Mouse (Mus musculus) frontal cortex, adult 2 months (tissue): ENCODE measurements around the gene Lrrc32. TPM values are rescaled to one million over a fixed set of nuclear protein-coding genes. Genes with fewer than 3 reads are reported as not detected.

Experiments used
- DNase-seq, 2 experiments: peaks; one replicate each; pipeline ENCODE4 v3.0.0; 2022; ENCODE audit warnings: low spot score in 1 of 2; ENCODE audit errors: extremely low spot score in 1 of 2
- polyA plus RNA-seq: library from polyadenylated mRNA; depleted of rRNA; stranded (reverse); fragments of >200 nt; gene quantifications from 2 replicates; pipeline ENCODE4 v1.2.3, GENCODE M21; 2012; rRNA removed

Lrrc32 gene
- polyA plus RNA-seq, result 4.0 and 4.1 TPM in 2 replicates

- DNase-seq, result no peak
Measured at GRCm38 (mm10) chr7:98489131-98489530, at the start of gene Lrrc32. Gene Lrrc32 (plus strand): TSS chr7:98489283.

GRCm38 (mm10) chr7:98439956-98440466 is 49.1 kb upstream of the Lrrc32 start, which contains the start of gene Gucy2d:
Gene Gucy2d (plus strand): TSS chr7:98440416.
- no peak for DNase-seq

GRCm38 (mm10) chr7:98446873-98447272 is 42.2 kb upstream of the Lrrc32 start:
- DNase-seq, result no peak

GRCm38 (mm10) chr7:98447585-98448308 is 41.3 kb upstream of the Lrrc32 start:
- DNase-seq, result peak in 1 of 2 experiments; percentile 63

- no peak for DNase-seq
Measured at GRCm38 (mm10) chr7:98448309-98448630, 40.8 kb upstream of the Lrrc32 start.

DNA sequence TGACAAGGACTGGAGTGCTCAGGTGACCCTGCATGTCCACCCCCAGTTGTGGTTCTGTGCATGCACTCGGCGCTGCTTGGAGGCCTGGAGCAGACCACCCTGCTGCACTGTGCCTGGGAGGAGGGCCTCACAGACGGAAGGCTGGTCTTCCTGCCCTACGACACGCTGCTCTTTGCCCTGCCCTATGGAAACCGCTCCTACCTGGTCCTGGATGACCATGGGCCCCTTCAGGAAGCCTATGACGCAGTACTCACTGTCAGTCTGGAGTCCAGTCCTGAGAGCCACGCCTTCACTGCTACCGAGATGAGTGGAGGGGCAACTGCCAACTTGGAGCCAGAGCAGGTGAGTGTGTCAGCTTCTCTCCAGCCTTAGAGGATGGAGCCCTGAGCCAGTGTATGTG is 39.4 kb upstream of the Lrrc32 start:
- no peak for DNase-seq

DNA sequence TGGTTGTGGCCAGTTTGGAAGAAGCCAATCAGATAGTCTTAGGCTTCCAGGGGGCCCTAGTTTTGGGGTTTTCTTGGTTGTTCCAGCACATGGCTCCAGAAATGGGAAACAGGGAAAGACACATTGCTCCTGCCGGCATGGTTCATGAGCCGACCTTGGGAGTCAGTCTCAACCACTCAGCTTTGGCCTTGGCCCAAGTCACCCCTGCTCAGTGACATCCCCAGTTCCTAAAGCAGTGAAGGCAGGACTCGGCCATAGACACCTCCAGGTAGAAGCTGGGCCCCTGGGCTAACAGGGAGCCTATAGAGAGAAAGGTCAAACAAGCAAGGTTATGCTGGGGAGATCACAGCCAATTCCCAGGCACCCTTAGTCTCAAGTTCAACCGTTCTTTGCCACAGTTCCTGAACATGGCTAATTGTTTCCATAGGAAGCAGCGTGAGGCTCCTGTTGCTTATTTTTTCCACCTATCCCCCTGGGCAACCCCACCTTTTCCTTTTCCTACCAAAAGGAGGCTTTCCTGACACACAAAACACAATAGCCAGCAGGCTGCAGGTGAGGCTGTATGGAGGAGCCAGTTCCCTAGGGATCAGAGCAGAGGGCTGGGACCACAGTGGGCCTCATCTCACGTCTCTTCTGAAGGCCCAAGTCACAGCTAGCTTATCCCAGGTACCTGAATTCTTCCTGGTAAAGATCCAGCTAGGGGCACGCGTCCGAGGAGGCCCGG is 34.5 kb upstream of the Lrrc32 start:
- no peak for DNase-seq

DNA sequence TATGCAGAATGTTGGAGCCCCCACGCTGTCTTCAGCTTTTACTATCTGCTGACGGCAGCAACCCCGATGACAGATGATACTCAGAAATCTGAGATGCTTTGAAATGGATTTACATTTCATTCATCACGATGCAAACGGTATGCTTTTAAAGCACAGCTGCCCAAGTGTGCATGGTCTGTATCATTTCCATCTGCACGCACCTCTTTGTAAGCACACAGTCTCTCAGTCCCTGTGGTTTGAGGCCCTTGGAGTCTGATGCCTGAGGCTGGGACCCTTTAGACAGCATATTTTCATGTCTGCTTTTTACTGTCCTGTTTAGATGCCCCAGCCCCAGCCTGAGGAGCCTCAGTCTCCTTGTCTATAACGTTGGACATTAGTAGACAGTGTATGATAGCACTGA is 28.8 kb upstream of the Lrrc32 start:
- no peak for DNase-seq

DNA sequence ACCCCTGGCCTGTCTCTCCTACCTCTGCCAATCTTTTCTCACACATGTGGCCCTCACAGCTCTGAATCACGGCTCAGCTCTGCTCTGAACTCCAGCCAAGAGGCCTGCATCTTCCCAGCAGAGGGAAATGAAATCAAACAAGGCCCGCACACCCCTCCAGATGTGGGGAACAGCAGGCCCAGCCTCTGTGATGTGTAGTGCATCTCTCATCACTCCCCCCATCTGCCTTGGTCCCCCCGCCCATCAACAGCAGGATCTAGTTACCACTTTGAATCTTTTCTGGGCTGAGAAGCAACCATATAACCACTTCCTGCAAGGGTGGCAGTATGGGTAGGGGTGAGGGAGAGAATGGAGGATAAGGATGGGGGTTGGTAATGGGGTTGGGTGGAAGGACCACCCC is 20.0 kb upstream of the Lrrc32 start:
- DNase-seq, result no peak

- no peak for DNase-seq
Measured at GRCm38 (mm10) chr7:98472529-98472928, 16.6 kb upstream of the Lrrc32 start.

GRCm38 (mm10) chr7:98474558-98474957 is 14.5 kb upstream of the Lrrc32 start:
- DNase-seq, result no peak

DNA sequence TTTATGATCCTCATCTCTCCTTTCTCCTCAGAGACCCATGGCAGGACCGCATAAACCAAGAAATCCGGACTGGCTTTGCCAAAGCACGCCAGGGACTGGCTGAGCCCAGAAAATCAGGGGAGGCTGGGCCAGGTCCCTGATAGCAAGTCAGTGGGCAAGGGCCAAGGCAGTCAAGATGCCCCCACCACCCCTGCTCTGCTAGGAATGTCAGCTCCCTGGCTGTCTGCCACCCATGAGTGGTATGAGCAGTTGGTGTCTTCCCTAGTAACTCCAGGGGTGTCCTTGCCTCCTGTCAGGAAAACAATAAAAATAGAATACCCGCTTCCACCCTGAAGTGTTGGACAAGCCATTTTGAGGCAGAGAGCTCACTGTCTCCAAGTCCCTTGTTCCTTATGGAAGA is 11.9 kb upstream of the Lrrc32 start:
- DNase-seq, result no peak

DNA sequence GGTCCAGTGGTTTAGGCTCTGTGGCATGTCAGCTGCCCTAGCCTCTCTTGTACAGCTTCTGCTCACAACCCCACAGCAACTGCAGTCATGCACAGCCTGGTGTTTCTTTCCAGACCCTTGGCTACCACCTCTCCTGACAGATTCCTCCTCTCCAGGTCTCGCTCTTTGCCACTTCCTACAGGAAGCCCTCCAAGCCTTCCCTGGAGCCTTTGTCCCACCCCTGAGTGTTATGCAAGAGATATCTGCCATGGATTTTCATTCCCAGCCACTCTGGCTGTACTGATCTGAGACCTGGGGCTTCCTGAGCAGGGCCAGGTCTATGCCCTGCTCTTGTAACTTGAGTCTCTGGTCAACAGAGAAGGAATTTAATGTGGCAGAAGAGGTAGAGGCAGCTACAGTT is 8.6 kb upstream of the Lrrc32 start:
- no peak for DNase-seq

- DNase-seq, result peak in 1 of 2 experiments; percentile 85
Measured at GRCm38 (mm10) chr7:98481066-98481734, 7.9 kb upstream of the Lrrc32 start.

DNA sequence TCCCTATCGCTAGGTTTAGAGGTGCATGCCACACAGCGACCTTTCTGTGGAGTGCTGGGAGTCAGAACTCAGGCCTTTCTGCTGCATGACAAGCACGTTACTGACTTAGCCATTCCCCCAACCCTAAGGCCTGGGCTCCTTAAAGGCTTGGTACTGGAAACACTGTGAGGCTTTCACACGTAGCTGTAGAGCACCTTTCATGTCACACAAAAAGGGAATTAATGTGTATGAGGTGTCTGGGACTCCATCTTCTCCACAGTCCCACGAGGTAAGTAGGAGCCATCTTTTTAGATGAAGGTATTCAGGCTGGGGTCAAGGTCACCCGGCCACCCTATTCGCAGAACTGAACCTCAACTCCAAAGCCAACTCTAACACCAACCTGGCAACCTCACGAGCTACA is 7.2 kb upstream of the Lrrc32 start:
- DNase-seq, result no peak

- no peak for DNase-seq
Measured at GRCm38 (mm10) chr7:98482551-98483267, 6.4 kb upstream of the Lrrc32 start.

DNA sequence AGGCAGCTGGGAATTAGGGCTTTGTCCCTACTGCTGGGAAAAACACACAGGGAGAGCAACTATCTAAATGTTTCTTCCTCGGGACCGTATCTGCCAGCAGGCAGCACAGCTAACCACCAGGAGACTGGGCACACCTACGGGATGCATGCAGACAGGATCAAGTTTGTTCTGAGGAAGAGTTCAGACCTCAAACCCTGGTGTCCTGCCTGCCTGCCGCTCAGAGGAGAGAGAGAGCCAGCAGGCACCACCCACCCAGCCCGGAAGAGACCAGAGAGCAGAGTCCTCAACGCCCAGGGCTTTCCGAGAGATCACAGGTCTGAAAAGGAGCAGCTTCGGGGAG is 5.8 kb upstream of the Lrrc32 start:
- no peak for DNase-seq

DNA sequence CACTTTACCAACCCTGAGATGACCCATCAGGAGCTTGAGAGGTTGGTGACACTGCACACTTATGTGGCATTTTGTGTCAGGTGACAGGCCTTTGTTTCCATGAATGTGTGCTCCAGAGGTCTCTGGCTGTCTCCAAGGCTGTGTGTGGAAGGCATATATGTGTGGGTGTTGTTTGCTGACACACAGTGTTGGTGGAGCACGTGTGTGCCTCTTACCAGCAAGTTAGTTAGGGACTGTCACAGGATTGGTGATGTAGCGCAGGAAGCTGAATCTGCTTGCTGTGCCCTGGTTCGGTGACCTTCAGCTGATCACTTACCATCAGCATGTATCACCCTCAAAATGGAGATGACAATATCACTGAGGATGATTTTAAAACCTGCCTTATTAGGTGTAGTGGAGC is 4.2 kb upstream of the Lrrc32 start:
- DNase-seq, result no peak

GRCm38 (mm10) chr7:98485508-98485907 is 3.6 kb upstream of the Lrrc32 start:
- peak in 1 of 2 experiments; percentile 56 for DNase-seq

DNA sequence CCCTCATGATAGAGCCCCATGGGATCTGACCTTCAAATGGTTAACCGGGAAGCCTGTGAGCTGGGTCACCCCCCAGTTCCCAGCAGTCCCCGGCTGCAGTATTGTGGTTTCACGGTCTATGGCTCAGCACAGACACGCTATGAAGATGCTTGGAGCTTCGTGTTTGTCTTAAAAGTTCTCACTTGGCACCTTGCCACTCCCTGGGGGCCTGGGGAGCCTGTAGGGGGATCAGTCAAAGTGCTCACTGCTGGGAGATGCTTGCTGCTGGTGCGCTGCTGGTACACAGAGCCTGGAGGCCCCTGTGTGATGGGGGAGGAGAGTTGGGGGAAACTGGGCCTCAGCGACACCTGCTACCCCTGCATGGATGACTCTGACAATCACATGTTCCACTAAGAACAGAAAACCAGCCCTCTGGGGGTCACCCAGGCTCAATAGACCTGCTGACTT is 2.6 kb upstream of the Lrrc32 start:
- no peak for DNase-seq
